Mouse (Mus musculus) testis, adult 2 months (tissue): ENCODE results near the gene Dis3l2.

Experiments used
- CTCF ChIP-seq: fragments of 200-500 bp; IDR thresholded peaks from 2 replicates; pipeline ENCODE4 v1.5.1; 2012; ENCODE audit warnings: low read depth, mild to moderate bottlenecking, inconsistent platforms, low read length, moderate library complexity; ENCODE audit not compliant: control insufficient read depth, insufficient read depth, insufficient replicate concordance
- POLR2A ChIP-seq: fragments of 200-500 bp; IDR thresholded peaks from 2 replicates; pipeline ENCODE4 v1.6.1; 2012; ENCODE audit warnings: low read depth, mild to moderate bottlenecking, inconsistent platforms, low read length, moderate library complexity; ENCODE audit not compliant: control insufficient read depth

- TF ChIP-seq CTCF = no peak
- TF ChIP-seq POLR2A = no peak
Measured at GRCm38 (mm10) chr1:86691027-86691426, 12.6 kb upstream of the Dis3l2 start.
